Mouse (Mus musculus) adrenal gland (tissue): ENCODE data around the gene Lad1.

Experiments
- intact Hi-C: fragments of 180-260 bp; cut with DNase I; formaldehyde crosslinking; loops from one replicate; pipeline ENCODE4 v1.15.1; 2025

The Lad1 gene

GRCm38 (mm10) chr1:135800192-135800950, 18.0 kb upstream of the Lad1 start:
- intact Hi-C loops = no loop called here

GRCm38 (mm10) chr1:135807546-135807945, 10.9 kb upstream of the Lad1 start:
- intact Hi-C loops = no loop called here

GRCm38 (mm10) chr1:135810180-135810579, 8.2 kb upstream of the Lad1 start:
- intact Hi-C loops = no loop called here

GRCm38 (mm10) chr1:135811016-135811646, 7.3 kb upstream of the Lad1 start:
- intact Hi-C loops = no loop called here

- intact Hi-C loops = no loop called here
Observed at GRCm38 (mm10) chr1:135812205-135812604, 6.2 kb upstream of the Lad1 start.

- intact Hi-C loops = no loop called here
Observed at GRCm38 (mm10) chr1:135812618-135813017, 5.8 kb upstream of the Lad1 start.

GRCm38 (mm10) chr1:135813071-135813470, 5.3 kb upstream of the Lad1 start:
- intact Hi-C loops = no loop called here

GRCm38 (mm10) chr1:135813687-135814395, 4.6 kb upstream of the Lad1 start:
- intact Hi-C loops = no loop called here

- intact Hi-C loops = no loop called here
Observed at GRCm38 (mm10) chr1:135814531-135814930, 3.9 kb upstream of the Lad1 start.

- intact Hi-C loops = no loop called here
Observed at GRCm38 (mm10) chr1:135817595-135817994, 803 bp upstream of the Lad1 start.

- intact Hi-C loops = no loop called here
Observed at GRCm38 (mm10) chr1:135820071-135820470, 1.7 kb downstream of the Lad1 start.

GRCm38 (mm10) chr1:135820736-135821364, 2.5 kb downstream of the Lad1 start:
- intact Hi-C loops = no loop called here

GRCm38 (mm10) chr1:135821780-135822179, 3.4 kb downstream of the Lad1 start:
- intact Hi-C loops = no loop called here

GRCm38 (mm10) chr1:135828918-135829317, 10.5 kb downstream of the Lad1 start:
- intact Hi-C loops = no loop called here

- intact Hi-C loops = no loop called here
Observed at GRCm38 (mm10) chr1:135834206-135834859, 15.9 kb downstream of the Lad1 start.

GRCm38 (mm10) chr1:135834983-135835382, 16.6 kb downstream of the Lad1 start:
- intact Hi-C loops = no loop called here

- intact Hi-C loops = no loop called here
Observed at GRCm38 (mm10) chr1:135835716-135836483, 17.5 kb downstream of the Lad1 start, which contains the start of gene Tnnt2. Gene Tnnt2, plus strand, starts transcription at chr1:135836354.

GRCm38 (mm10) chr1:135838626-135839025, 20.2 kb downstream of the Lad1 start:
- intact Hi-C loops = no loop called here

GRCm38 (mm10) chr1:135839065-135839464, 20.7 kb downstream of the Lad1 start:
- intact Hi-C loops = no loop called here

- intact Hi-C loops = no loop called here
Observed at GRCm38 (mm10) chr1:135840675-135841395, 22.4 kb downstream of the Lad1 start.
